Mouse (Mus musculus) ES-CJ7 (cell line): ENCODE results near the gene Ndufa6.

Source experiments
- DNase-seq: peaks from one replicate; pipeline ENCODE4 v3.0.0; 2011; ENCODE audit warnings: low read depth, low spot score

Gene Ndufa6

DNA sequence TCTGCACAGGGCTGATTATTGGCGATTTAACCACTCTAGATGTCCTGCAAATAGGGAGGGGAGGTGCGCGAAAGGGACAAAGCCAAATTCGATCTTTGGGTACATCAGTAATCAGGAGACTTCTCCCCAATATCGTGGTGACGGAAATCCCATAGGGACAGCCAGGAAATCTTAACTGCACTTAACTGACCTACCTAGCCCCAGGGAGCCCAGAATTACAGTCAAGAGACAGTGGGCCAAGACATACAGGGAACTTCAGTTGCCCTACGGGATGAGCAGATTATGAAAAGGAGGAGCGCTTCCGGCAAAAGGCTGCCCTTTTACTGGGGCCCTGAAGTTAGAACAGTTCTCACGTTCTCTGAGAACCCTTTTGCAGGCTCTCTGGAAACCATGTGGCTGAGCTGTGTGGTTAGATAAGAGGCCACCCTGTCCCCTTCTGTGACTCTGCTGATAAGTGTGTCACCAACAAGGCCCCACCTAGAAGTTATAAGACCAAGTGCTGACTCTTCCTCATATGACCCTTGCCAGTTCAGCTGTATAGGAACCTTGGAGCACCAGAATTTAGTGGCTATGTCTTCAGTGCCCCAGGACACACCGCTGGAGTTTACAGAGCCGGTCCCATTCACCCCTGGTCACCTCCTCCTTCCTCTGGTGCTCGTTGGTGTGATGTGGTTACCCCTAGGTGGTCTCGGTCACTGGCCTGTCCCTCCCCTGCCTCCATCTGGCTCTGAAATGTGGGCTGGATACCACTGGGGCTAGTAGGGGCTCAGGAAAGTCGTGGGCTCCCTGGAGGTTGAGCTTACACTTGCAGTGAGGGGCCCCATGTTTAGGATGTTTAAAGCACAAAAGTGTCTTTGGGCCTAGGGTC lies 12.2 kb downstream of the Ndufa6 start:
- no peak for DNase-seq

DNA sequence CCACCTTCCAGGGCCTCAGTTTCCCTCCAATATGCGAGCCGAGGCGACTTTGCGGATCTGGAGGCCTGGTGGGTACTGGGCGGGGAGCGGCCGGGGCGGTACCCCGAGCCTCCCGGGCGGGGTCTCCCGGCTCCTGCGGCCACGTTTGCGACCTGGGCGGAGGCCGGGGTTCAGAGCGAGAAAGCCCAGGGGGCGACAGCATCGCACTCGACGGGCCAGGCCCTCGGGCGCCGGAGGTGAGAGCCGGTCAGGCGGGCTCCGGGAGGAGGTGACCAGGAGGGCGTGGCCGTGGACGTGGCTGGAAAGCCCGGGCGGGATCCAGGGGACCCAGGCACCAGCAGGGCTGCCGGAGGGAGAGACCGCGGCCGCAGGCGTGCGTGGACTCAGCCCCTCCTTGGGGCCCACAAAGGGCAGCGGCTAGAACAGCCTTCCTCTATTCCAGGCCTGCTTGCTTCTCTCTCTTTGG lies 13.1 kb downstream of the Ndufa6 start:
- no peak for DNase-seq

DNA sequence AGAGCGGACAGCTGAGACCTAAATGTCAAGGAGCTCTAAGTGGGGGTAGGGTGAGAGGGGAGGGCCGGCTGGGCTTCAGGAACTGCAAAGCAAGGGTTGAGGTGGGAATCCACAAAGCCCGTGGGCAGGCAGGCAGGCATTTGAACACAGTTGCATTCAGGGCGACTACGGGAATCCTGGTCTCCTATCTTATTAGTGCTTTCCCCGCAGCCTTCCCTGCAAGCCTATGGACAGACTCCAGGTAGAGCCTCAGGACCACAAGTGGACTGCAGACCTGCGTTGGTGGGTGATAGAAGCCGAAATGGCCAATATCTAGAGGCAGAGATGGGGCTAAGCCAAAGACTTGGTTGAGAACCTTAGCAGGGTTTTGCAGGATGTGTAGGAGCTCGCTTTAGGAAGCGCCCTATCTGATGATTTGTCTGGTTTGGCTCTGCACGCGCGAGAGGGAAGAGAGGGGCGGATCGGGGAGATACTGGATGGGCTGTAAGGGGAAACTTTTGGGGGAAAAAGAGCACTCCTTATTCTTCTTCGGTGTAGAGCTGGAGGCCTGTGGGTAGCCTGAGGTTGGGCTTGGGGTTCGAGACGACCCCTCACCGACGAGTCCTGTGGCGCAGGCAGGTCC lies 13.6 kb downstream of the Ndufa6 start:
- no peak for DNase-seq

DNA sequence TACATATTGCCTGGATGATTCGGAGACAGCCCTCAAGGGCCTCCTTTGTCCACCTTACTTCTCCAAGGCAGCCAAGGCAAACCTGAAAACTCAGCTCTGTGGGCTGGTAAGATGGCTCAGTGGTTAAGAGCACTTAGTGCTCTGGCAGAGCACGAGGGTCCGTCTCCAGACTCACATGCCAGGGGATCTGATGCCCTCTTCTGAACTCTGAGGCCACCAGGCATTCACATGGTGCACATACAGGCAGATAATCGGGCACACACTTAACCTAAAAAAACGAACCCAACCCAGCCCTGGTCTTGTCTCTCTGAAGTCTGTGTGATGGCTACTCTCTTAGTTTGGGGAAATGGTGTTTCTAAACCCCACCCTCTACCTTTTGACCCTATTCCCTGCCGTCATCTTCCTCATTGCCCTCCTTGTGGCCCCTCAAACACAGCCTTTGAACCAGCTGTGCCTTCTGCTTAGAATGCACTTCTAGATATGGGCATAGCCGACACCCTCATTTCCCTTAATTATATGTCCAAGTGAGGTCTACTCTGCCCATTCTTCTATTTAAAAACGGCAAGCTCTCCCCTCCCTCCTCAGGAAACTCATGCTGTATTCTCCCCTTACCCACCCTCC lies 14.4 kb downstream of the Ndufa6 start:
- no peak for DNase-seq

DNA sequence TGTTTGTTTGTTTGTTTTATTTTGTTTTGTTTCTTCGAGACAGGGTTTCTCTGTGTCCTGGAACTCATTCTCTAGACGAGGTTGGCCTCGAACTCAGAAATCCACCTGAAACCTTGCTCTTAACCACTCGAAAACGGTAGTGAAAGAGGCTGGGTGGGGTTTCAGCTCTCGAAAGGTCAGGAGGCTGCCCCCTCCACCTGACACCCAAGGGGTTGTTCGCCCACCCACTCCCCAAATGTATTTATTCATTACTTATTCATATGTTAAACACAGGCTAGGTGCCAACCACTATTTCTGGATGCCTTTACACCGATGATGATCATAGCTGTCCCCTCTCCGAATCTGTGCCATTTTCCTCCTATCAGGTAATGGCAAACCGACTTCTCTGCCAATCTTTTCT lies 15.0 kb downstream of the Ndufa6 start:
- DNase-seq = no peak

DNA sequence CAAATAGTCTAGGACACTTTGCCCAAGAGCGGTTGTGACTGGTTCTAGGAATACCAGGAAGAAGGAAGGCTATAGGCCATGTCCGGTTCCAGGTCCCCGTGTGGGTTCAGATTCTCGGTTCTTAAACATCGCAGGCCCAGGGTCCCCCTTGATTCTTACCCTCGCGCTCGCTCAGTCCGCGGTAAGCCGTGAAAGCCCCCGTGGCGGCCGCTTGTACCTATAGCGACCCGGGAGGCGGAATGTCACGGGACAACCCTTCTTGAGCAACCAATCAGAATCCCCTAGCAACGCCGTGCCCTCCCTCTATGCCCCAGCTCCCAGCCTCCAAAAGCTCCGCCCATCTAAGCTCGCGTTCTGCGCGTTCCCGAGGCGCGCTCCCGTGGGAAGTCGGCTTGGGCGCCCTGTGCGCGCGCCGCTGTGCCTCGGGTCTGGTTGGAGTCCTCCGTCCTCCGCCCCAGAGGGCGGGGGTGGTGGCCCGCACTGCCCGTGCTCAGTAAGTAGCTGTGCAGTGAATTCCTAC lies 15.5 kb downstream of the Ndufa6 start, which contains the start of the genes Naga, Pheta2 and Smdt1:
Naga (minus strand) TSS at position 333 of the 520 bp plus-strand sequence.
Pheta2 (plus strand) TSS at position 350 of the 520 bp plus-strand sequence.
Smdt1 (plus strand) TSS at position 367 of the 520 bp plus-strand sequence.
- peak; percentile 97 for DNase-seq

DNA sequence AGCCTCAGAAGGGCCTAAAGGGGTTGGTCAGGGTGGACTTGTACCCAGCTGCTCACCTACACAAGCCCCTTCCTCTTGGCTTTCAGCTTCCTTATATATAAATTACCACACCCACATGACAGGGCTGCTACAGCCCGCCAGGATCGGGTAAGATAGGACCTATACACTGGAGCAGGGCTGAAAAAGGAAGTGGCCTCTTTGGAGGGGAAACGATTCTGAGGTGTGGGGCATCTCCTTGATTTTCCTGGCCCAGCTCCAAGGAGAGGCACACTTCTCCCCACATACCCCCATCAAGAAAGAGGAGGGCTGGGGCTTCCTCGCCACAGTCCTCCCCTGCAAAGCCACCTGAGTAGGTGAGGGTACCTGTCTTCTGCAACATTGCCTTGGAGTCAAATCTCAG lies 16.2 kb downstream of the Ndufa6 start:
- DNase-seq = no peak

DNA sequence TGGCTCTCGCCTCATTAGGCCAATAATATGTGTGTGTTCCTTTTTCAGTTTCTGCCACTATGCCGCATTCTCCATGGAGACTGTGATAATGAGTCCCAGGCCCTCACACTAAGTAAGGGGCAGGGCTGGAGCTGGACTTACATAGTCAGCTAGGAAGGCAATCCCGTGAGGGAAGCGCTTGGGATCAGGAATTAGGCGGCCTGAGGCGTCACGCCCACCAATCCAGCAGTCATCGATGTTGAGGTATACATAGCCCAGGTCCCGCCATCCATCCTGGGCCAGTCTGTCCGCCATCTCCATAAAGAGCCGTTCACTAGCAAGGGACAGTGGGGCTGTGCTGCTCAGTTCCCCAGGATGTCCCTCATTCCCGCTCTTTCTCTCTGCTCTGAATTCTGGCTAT lies 17.5 kb downstream of the Ndufa6 start:
- DNase-seq = no peak

DNA sequence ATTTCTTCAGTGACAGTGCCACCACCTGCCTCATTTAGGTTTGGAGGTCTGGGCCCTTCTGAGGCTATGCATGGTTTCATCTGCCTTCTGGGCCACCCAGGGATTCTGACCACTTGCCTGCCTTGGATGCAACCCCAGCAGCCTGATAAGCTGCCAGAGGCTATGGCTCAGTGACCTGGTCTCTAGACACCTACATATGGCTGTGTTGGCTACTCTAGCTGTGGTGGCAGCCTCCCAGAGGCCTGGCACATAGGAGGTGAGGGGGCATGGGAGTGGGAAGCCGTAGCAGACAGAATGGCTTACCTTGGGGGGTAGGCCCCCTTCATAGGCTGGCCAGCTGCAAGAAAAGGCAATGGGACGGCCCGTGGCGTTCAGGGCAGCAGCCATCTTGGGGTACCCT lies 18.9 kb downstream of the Ndufa6 start:
- no peak for DNase-seq

DNA sequence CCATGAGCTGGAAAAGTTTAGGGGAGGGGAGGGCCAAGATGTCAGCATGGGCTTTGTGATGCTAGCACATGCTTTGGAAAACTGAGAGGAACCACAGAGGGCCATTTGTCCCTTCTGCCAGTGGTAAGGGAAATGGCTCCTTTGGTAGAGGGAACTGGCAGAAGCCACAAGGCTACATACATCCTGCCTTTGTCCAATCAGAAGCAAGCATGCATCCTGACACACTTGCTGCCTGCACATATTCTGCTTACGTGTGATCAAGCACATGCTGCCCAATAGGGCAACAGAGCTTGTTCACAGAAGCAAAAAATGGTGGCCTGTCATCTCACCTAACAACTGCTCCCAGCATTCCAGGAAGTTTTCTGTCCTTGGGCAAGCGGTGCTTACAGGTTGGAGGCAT lies 28.7 kb downstream of the Ndufa6 start:
- DNase-seq = no peak

DNA sequence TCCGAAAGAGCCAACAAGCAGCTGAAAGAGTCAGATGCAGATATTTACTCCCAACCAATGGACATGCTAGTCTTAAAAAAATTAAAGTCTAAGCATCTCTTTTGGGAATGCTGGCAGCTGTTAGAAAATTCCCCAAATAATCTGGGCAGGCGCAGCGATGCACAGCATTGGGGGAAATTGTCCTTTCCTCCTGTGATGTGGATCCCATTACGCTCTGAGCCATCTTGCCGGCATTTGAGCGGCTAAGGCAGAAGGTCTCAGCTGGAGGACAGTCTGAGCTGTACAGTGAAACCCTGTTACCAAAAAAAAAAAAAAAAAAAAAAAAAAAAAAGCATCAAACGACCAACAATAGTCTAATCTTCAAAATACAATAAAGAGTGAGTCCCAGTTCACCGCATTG lies 31.9 kb downstream of the Ndufa6 start:
- DNase-seq = no peak

DNA sequence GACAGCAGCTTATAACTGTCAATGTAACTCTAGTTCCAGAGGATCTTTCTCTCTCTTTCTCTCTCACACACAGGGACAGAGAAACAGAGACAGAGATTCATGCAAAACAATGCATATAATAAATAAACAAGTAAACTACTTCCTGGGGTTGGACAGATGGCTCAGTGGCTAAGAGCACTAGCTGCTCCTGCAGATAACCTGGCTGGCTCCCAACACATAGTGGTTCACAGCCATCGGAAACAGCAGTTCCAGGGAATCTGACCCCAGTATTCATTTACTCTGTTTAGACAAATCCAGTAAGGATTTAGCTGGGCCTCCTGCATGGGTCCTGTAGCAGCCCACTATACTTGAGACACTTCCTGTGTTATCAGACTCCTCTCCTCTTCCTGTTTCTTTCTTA lies 34.5 kb downstream of the Ndufa6 start:
- no peak for DNase-seq

DNA sequence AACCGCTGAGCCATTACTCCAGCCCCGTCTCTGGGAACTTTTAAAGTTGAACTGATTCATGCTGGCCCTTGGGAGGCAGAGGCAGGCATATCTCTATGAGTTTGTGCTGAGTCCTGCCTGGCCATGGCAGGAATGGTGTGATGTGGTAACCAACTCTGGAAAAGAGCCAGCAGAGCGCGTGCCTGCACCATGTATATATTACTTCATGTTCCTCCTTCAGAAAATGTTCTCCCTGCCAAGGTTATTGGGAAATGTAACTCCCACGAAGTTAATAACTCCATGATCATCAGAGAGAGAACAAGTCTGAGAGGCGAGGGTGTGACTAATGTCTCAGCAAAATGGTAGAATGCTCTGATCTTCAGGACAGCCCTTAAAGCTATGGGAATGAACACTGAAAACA lies 36.3 kb downstream of the Ndufa6 start:
- DNase-seq = no peak

DNA sequence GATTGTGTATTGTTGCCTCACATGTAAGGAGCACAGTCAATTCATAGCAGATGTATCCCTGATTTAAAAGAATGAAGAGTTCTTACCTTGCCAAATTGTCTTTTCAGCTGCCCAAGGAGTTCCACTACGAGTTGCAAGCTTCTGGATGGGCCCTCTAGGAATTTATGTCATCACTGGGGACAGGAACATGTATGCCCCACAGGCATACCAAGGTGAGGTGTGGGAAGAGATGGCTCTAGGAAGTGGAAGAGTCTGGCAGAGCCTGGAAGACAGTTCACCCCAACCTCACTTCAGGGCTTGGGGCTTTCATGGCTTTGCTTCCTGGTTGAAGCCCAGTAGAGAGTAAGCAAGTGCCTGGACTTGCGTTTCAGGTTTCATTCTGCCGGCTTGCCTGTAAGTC lies 45.7 kb downstream of the Ndufa6 start:
- DNase-seq = no peak

DNA sequence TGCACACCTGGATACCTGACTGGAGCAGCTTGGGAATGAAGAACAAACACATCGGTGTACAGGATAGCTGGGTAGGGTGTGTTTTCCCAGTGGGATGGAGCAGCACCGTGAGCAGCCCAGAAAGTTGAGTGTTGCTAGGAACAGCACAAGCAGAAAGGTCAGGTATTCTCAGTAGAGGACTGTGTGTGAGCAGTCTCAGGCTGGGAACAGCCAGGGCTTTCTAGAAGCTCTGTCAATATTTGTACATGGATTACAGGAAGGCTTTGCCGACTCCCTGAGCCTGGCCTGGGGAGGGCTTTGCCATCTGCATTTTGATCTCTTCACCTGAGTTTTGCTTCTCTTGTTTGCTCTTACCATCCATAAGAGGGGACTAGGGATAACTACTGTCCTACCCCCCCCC lies 47.0 kb downstream of the Ndufa6 start:
- no peak for DNase-seq
